Mouse (Mus musculus): ENCODE results near the gene Cdkl3. TPM values are rescaled to one million over a fixed set of nuclear protein-coding genes. Genes with fewer than 3 reads are reported as not detected.

The Cdkl3 gene
- polyA plus RNA-seq, 1 experiment from 2014 or later: 13.4 TPM

- Histone ChIP-seq H3K27ac (no peak overlapping the region), H3K9me3 (no peaks in the 10 kb centered on the region), H3K27me3 (no peaks in the 10 kb centered on the region), H3K4me3 (no peak overlapping the region), H3K9ac (no peak overlapping the region), H3K36me3 (peaks cover 40% of the 10 kb centered on the region), H3K4me1 (peaks cover 7% of the 10 kb centered on the region; the same call in 1 of the 2 replicates), H3K4me2 (replicated peaks) (no peak overlapping the region)
- no peak for ATAC-seq (ENCODE audit: insufficient number of reproducible peaks, insufficient read depth, low FRiP score, low TSS enrichment)
- 87% methylated on average over 2 of the region's 2 CpGs for WGBS
These were observed 34.5 kb upstream of the Cdkl3 start for GRCm38 (mm10) chr11:51969511-51969910.

GRCm38 (mm10) chr11:51971644-51972043, 32.4 kb upstream of the Cdkl3 start:
- peaks cover 7% of the 10 kb centered on the region; the same call in 1 of the 2 replicates for H3K4me1 ChIP-seq
- no peaks in the 10 kb centered on the region for H3K9me3 ChIP-seq
- no peak for ATAC-seq (ENCODE audit: insufficient number of reproducible peaks, insufficient read depth, low FRiP score, low TSS enrichment)
- peaks cover 51% of the 10 kb centered on the region for H3K36me3 ChIP-seq
- H3K9ac ChIP-seq: no peak overlapping the region
- no peaks in the 10 kb centered on the region for H3K27me3 ChIP-seq
- H3K27ac ChIP-seq: no peak overlapping the region
- no peak overlapping the region for H3K4me3 ChIP-seq
- 93% methylated on average over 6 of the region's 6 CpGs for WGBS
- no peak overlapping the region for H3K4me2 ChIP-seq (replicated peaks)

GRCm38 (mm10) chr11:51999611-52000289, 4.3 kb upstream of the Cdkl3 start:
- H3K9me3 ChIP-seq: no peaks in the 10 kb centered on the region
- H3K27ac ChIP-seq: peak overlapping the region; percentile 94
- peak; percentile 50 for ATAC-seq (ENCODE audit: insufficient number of reproducible peaks, insufficient read depth, low FRiP score, low TSS enrichment)
- peak overlapping the region; percentile 99 for H3K4me3 ChIP-seq
- H3K27me3 ChIP-seq: no peaks in the 10 kb centered on the region
- peaks cover 28% of the 10 kb centered on the region for H3K36me3 ChIP-seq
- H3K9ac ChIP-seq: peak overlapping the region; percentile 96
- peaks cover 26% of the 10 kb centered on the region; the same call in 1 of the 2 replicates for H3K4me1 ChIP-seq
- 1% methylated on average over 29 of the region's 29 CpGs for WGBS
- H3K4me2 ChIP-seq (replicated peaks): peak overlapping the region; percentile 58

GRCm38 (mm10) chr11:52000290-52000962, 3.6 kb upstream of the Cdkl3 start, which contains the start of gene Ube2b:
Gene Ube2b, minus strand, starts transcription at chr11:52000762.
- ATAC-seq (ENCODE audit: insufficient number of reproducible peaks, insufficient read depth, low FRiP score, low TSS enrichment): peak; percentile 67

GRCm38 (mm10) chr11:52001341-52001740, 2.7 kb upstream of the Cdkl3 start:
- 75% methylated on average over 10 of the region's 10 CpGs for WGBS
- Histone ChIP-seq H3K27ac (peak overlapping the region; percentile 94), H3K4me1 (peaks cover 29% of the 10 kb centered on the region; the same call in 1 of the 2 replicates), H3K9ac (no peak overlapping the region), H3K4me2 (replicated peaks) (peak overlapping the region; percentile 58), H3K9me3 (no peaks in the 10 kb centered on the region), H3K4me3 (peak overlapping the region; percentile 99; the same call in 1 of the 2 replicates), H3K27me3 (no peaks in the 10 kb centered on the region), H3K36me3 (peaks cover 13% of the 10 kb centered on the region)
- no peak for ATAC-seq (ENCODE audit: insufficient number of reproducible peaks, insufficient read depth, low FRiP score, low TSS enrichment)

More at GRCm38 (mm10) chr11:52000290-52000962, 3.6 kb upstream of the Cdkl3 start, which contains the start of gene Ube2b:
- Histone ChIP-seq H3K9me3 (no peaks in the 10 kb centered on the region), H3K4me2 (replicated peaks) (peak within 1 kb of the TSS; percentile 58), H3K27ac (peak within 1 kb of the TSS; percentile 94), H3K4me3 (peak within 1 kb of the TSS; percentile 99), H3K9ac (peak within 1 kb of the TSS; percentile 96), H3K4me1 (peaks cover 27% of the 10 kb centered on the region; the same call in 1 of the 2 replicates), H3K36me3 (peaks cover 22% of the 10 kb centered on the region), H3K27me3 (no peaks in the 10 kb centered on the region)
- WGBS: under 1% methylated on average over 56 of the region's 63 CpGs

GRCm38 (mm10) chr11:52001861-52002260, 2.2 kb upstream of the Cdkl3 start:
- no peak for ATAC-seq (ENCODE audit: insufficient number of reproducible peaks, insufficient read depth, low FRiP score, low TSS enrichment)
- H3K27ac ChIP-seq: no peak overlapping the region
- no peaks in the 10 kb centered on the region for H3K9me3 ChIP-seq
- H3K4me2 ChIP-seq (replicated peaks): no peak overlapping the region
- no peak overlapping the region for H3K9ac ChIP-seq
- peaks cover 9% of the 10 kb centered on the region for H3K36me3 ChIP-seq
- WGBS: 93% methylated on average over 8 of the region's 8 CpGs
- no peaks in the 10 kb centered on the region for H3K27me3 ChIP-seq
- H3K4me1 ChIP-seq: peaks cover 29% of the 10 kb centered on the region; the same call in 1 of the 2 replicates
- no peak overlapping the region for H3K4me3 ChIP-seq

GRCm38 (mm10) chr11:52002842-52003504, 1.0 kb upstream of the Cdkl3 start:
- 80% methylated on average over 13 of the region's 13 CpGs for WGBS
- H3K27me3 ChIP-seq: no peaks in the 10 kb centered on the region
- peak overlapping the region; percentile 93 for H3K27ac ChIP-seq
- H3K36me3 ChIP-seq: no peaks in the 10 kb centered on the region
- no peaks in the 10 kb centered on the region for H3K9me3 ChIP-seq
- peak overlapping the region; percentile 82; the same call in 1 of the 2 replicates for H3K9ac ChIP-seq
- no peak for ATAC-seq (ENCODE audit: insufficient number of reproducible peaks, insufficient read depth, low FRiP score, low TSS enrichment)
- peak overlapping the region; percentile 61 for H3K4me2 ChIP-seq (replicated peaks)
- H3K4me1 ChIP-seq: peaks cover 21% of the 10 kb centered on the region; the same call in 1 of the 2 replicates
- peak overlapping the region; percentile 78 for H3K4me3 ChIP-seq

- Histone ChIP-seq H3K27me3 (no peaks in the 10 kb centered on the region), H3K9me3 (no peaks in the 10 kb centered on the region), H3K4me1 (peaks cover 16% of the 10 kb centered on the region; the same call in 1 of the 2 replicates), H3K9ac (peak overlapping the region; percentile 82; the same call in 1 of the 2 replicates), H3K4me3 (peak overlapping the region; percentile 78), H3K36me3 (no peaks in the 10 kb centered on the region), H3K4me2 (replicated peaks) (peak overlapping the region; percentile 61), H3K27ac (peak overlapping the region; percentile 93)
- 20% methylated on average over 4 of the region's 4 CpGs for WGBS
- ATAC-seq (ENCODE audit: insufficient number of reproducible peaks, insufficient read depth, low FRiP score, low TSS enrichment): no peak
These were observed 583 bp upstream of the Cdkl3 start for GRCm38 (mm10) chr11:52003505-52003771.

GRCm38 (mm10) chr11:52005586-52005985, 1.6 kb downstream of the Cdkl3 start:
- H3K9ac ChIP-seq: peak overlapping the region; percentile 30; the same call in 1 of the 2 replicates
- H3K27me3 ChIP-seq: no peaks in the 10 kb centered on the region
- no peaks in the 10 kb centered on the region for H3K36me3 ChIP-seq
- H3K4me1 ChIP-seq: 0 out of 2 replicates have a peak, but pooled peaks cover 9% of the 10 kb centered on the region
- H3K4me2 ChIP-seq (replicated peaks): peak overlapping the region; percentile 13; the same call in 1 of the 2 replicates
- 76% methylated on average over 2 of the region's 2 CpGs for WGBS
- no peak overlapping the region for H3K4me3 ChIP-seq
- no peak for ATAC-seq (ENCODE audit: insufficient number of reproducible peaks, insufficient read depth, low FRiP score, low TSS enrichment)
- no peak overlapping the region for H3K27ac ChIP-seq
- no peaks in the 10 kb centered on the region for H3K9me3 ChIP-seq

GRCm38 (mm10) chr11:52011011-52011410, 7.0 kb downstream of the Cdkl3 start:
- Histone ChIP-seq H3K9me3 (no peaks in the 10 kb centered on the region), H3K9ac (no peak overlapping the region), H3K4me3 (no peak overlapping the region), H3K27me3 (no peaks in the 10 kb centered on the region), H3K36me3 (0 out of 2 replicates have a peak, but pooled peaks cover 3% of the 10 kb centered on the region), H3K4me2 (replicated peaks) (no peak overlapping the region), H3K27ac (no peak overlapping the region), H3K4me1 (no peaks in the 10 kb centered on the region)
- WGBS: 89% methylated on average over 11 of the region's 11 CpGs
- ATAC-seq (ENCODE audit: insufficient number of reproducible peaks, insufficient read depth, low FRiP score, low TSS enrichment): no peak

- no peak overlapping the region for H3K9ac ChIP-seq
- H3K36me3 ChIP-seq: 0 out of 2 replicates have a peak, but pooled peaks cover 3% of the 10 kb centered on the region
- no peaks in the 10 kb centered on the region for H3K9me3 ChIP-seq
- H3K4me1 ChIP-seq: no peaks in the 10 kb centered on the region
- no peaks in the 10 kb centered on the region for H3K27me3 ChIP-seq
- H3K4me2 ChIP-seq (replicated peaks): no peak overlapping the region
- WGBS: 83% methylated on average over 5 of the region's 5 CpGs
- no peak for ATAC-seq (ENCODE audit: insufficient number of reproducible peaks, insufficient read depth, low FRiP score, low TSS enrichment)
- no peak overlapping the region for H3K4me3 ChIP-seq
- no peak overlapping the region for H3K27ac ChIP-seq
These were observed 7.5 kb downstream of the Cdkl3 start for GRCm38 (mm10) chr11:52011541-52011940.
